Mouse (Mus musculus) lung, adult 2 months (tissue): ENCODE measurements around the gene Ptprj.

Source experiments
- CTCF ChIP-seq: fragments of 200-500 bp; IDR thresholded peaks from 2 replicates; pipeline ENCODE4 v1.5.1; 2011; ENCODE audit warnings: mild to moderate bottlenecking, low read length, control low read depth; ENCODE audit not compliant: insufficient read depth
- POLR2A ChIP-seq: fragments of 200-500 bp; IDR thresholded peaks from 2 replicates; pipeline ENCODE4 v1.6.1; 2011; ENCODE audit warnings: low read depth, mild to moderate bottlenecking, control low read depth, low read length, borderline replicate concordance; ENCODE audit errors: extremely low read depth

DNA sequence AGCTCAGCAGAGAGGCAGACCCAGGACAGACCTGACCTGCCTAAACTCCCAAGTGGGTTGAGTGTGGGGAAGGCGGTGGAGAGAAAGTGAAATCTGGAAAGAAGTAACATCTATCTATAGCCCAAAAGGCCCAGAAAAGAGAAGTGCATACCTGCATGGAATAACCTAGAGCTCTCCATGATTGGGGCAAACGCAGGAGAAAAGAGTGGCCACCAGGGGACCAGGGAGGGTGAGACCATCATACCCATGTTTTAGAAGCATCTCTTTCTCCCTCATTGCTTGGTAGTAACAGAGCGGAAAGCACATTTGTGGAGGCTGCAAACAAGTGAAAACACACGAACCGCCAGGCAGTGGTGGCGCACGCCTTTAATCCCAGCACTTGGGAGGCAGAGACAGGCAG lies 46.5 kb downstream of the Ptprj start:
- TF ChIP-seq POLR2A (no peak), CTCF (no peak)
